Mouse (Mus musculus): ENCODE data around the gene Lrrc2. TPM values are rescaled to one million over a fixed set of nuclear protein-coding genes. Genes with fewer than 3 reads are reported as not detected.

Lrrc2 gene
- polyA plus RNA-seq (2015; fragmentation: Nextera tagmentation; extraction: Ambion mirVana), result 0.39 and 0.59 TPM in 2 replicates

GRCm38 (mm10) chr9:110951397-110951796 lies at the start of gene Lrrc2:
TSS of gene Lrrc2 (plus strand) at chr9:110951545.
- H3K4me1 ChIP-seq, result peaks cover 24% of the 10 kb centered on the region
- no peak within 1 kb of the TSS for H3K4me2 ChIP-seq (replicated peaks)
- no peaks in the 10 kb centered on the region for H3K9me3 ChIP-seq (replicated peaks)
- H3K4me3 ChIP-seq (replicated peaks), result no peak within 1 kb of the TSS
- no peak within 1 kb of the TSS for H3K9ac ChIP-seq
- no peak within 1 kb of the TSS for H3K27ac ChIP-seq (replicated peaks)
- no peak for ATAC-seq (ENCODE audit: insufficient number of reproducible peaks, low FRiP score, low TSS enrichment, low read depth)
- H3K36me3 ChIP-seq, result no peaks in the 10 kb centered on the region
- WGBS, result 82% methylated on average over 11 of the region's 11 CpGs
- peaks cover 51% of the 10 kb centered on the region for H3K27me3 ChIP-seq

DNA sequence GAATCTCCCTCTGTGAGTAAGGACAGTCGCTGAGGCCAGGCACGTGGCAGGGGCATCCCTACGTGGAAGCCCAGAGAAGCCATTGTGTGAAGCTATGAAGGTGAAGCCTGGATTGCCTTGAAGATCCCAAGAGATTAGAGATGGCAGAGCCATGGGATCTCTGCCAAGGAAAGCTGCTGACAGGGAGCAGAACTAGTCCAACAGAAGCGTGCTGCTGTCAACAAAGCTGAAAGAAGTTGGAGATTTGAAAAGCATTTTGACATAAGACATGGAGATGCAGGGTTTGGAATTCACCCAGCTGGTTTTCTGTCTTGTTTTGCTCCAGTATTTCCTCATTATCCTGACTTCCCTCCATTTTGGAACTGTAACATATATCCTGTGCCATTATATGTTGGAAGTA lies 49.1 kb upstream of the Lrrc2 start:
- Histone ChIP-seq H3K27me3 (no peaks in the 10 kb centered on the region), H3K4me1 (no peaks in the 10 kb centered on the region), H3K4me3 (replicated peaks) (no peak overlapping the region), H3K36me3 (no peaks in the 10 kb centered on the region), H3K9ac (no peak overlapping the region), H3K9me3 (replicated peaks) (no peaks in the 10 kb centered on the region), H3K4me2 (replicated peaks) (no peak overlapping the region), H3K27ac (replicated peaks) (no peak overlapping the region)
- WGBS, result 61% methylated on average over 4 of the region's 4 CpGs
- no peak for ATAC-seq (ENCODE audit: insufficient number of reproducible peaks, low FRiP score, low TSS enrichment, low read depth)

DNA sequence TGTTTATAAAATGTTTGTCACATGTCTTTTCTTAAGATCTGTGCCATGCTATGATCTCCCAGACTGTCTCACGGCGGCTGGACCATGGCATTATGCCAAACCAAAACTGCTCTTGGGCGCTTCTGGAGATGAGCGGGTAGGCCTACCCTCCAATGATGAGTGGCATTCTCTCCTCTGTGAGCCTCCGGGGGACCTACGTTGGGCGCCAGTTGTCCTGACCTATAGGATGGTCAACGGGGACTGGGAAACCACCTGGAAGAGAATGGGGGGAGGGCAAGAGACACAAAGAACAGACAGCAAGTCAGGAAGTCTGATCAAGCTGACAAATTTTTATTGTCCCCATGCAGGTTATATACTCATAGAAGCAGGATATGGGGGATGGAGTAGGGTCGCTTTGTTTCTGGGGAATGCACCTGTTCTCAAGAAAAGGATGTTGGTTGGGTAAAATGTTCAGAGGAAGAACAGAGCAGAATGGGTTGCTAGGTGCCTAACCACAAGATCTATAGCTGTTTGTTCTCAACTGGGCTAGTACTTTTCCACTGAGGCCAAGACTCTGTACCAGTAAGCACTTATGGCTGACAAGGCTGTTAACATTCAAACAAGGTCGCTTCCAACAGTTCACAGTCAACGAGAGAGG lies 44.0 kb upstream of the Lrrc2 start:
- Histone ChIP-seq H3K9me3 (replicated peaks) (no peaks in the 10 kb centered on the region), H3K4me1 (0 out of 2 replicates have a peak, but pooled peaks cover 4% of the 10 kb centered on the region), H3K36me3 (no peaks in the 10 kb centered on the region), H3K27ac (replicated peaks) (no peak overlapping the region), H3K4me2 (replicated peaks) (no peak overlapping the region), H3K27me3 (no peaks in the 10 kb centered on the region), H3K9ac (no peak overlapping the region), H3K4me3 (replicated peaks) (no peak overlapping the region)
- WGBS, result 88% methylated on average over 11 of the region's 11 CpGs
- ATAC-seq (ENCODE audit: insufficient number of reproducible peaks, low FRiP score, low TSS enrichment, low read depth), result no peak

- H3K4me2 ChIP-seq (replicated peaks), result no peak overlapping the region
- no peak overlapping the region for H3K27ac ChIP-seq (replicated peaks)
- H3K4me3 ChIP-seq (replicated peaks), result no peak overlapping the region
- 0 out of 2 replicates have a peak, but pooled peaks cover 4% of the 10 kb centered on the region for H3K4me1 ChIP-seq
- H3K36me3 ChIP-seq, result no peaks in the 10 kb centered on the region
- no peaks in the 10 kb centered on the region for H3K27me3 ChIP-seq
- no peaks in the 10 kb centered on the region for H3K9me3 ChIP-seq (replicated peaks)
- no peak for ATAC-seq (ENCODE audit: insufficient number of reproducible peaks, low FRiP score, low TSS enrichment, low read depth)
- WGBS, result 77% methylated on average over 4 of the region's 4 CpGs
- no peak overlapping the region for H3K9ac ChIP-seq
These were observed 43.3 kb upstream of the Lrrc2 start for GRCm38 (mm10) chr9:110907838-110908630.

GRCm38 (mm10) chr9:110908631-110909016 lies 42.7 kb upstream of the Lrrc2 start:
- Histone ChIP-seq H3K36me3 (no peaks in the 10 kb centered on the region), H3K4me1 (0 out of 2 replicates have a peak, but pooled peaks cover 4% of the 10 kb centered on the region), H3K4me2 (replicated peaks) (no peak overlapping the region), H3K9me3 (replicated peaks) (no peaks in the 10 kb centered on the region), H3K9ac (no peak overlapping the region), H3K27ac (replicated peaks) (no peak overlapping the region), H3K4me3 (replicated peaks) (no peak overlapping the region), H3K27me3 (no peaks in the 10 kb centered on the region)
- ATAC-seq (ENCODE audit: insufficient number of reproducible peaks, low FRiP score, low TSS enrichment, low read depth), result no peak
- 90% methylated on average over 3 of the region's 3 CpGs for WGBS

DNA sequence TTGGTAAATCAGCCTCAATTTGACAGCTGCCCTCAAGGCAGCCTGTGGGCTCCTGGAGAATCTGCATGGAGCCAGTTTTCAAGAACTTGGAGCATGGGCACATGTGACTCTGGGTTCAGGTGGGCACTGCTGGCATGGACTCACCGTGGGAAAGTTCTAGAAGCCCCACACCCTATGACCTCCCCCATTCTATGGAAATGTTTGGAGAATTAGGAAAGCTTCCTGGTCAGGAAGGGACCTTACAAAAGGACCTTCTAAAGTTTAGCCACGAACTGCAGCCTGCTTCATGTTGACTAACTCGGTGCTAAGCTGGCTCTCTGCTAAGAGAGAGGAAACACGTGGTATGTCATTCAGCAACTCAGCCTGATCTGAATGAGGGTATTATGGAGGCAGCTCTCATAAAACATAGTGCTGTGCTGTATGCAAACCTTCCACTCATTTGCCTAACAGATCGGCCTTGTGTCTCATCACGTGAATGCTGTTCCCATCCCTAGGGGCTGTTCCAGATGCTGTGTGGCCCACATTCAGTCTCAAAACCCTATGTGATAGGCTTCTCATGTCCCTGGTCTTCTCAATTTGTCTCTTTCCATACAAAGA lies 41.9 kb upstream of the Lrrc2 start:
- Histone ChIP-seq H3K27ac (replicated peaks) (no peak overlapping the region), H3K4me2 (replicated peaks) (no peak overlapping the region), H3K4me3 (replicated peaks) (no peak overlapping the region), H3K36me3 (no peaks in the 10 kb centered on the region), H3K4me1 (0 out of 2 replicates have a peak, but pooled peaks cover 4% of the 10 kb centered on the region), H3K9ac (no peak overlapping the region), H3K27me3 (no peaks in the 10 kb centered on the region), H3K9me3 (replicated peaks) (no peaks in the 10 kb centered on the region)
- no peak for ATAC-seq (ENCODE audit: insufficient number of reproducible peaks, low FRiP score, low TSS enrichment, low read depth)
- 61% methylated on average over 6 of the region's 6 CpGs for WGBS

- Histone ChIP-seq H3K4me1 (peaks cover 26% of the 10 kb centered on the region), H3K36me3 (no peaks in the 10 kb centered on the region), H3K4me3 (replicated peaks) (no peak overlapping the region), H3K4me2 (replicated peaks) (no peak overlapping the region), H3K27me3 (no peaks in the 10 kb centered on the region), H3K9ac (no peak overlapping the region), H3K9me3 (replicated peaks) (no peaks in the 10 kb centered on the region), H3K27ac (replicated peaks) (no peak overlapping the region)
- 57% methylated on average over 21 of the region's 21 CpGs for WGBS
- no peak for ATAC-seq (ENCODE audit: insufficient number of reproducible peaks, low FRiP score, low TSS enrichment, low read depth)
These were observed 36.6 kb upstream of the Lrrc2 start for GRCm38 (mm10) chr9:110914631-110915236.

GRCm38 (mm10) chr9:110915466-110915865 lies 35.9 kb upstream of the Lrrc2 start:
- Histone ChIP-seq H3K36me3 (no peaks in the 10 kb centered on the region), H3K9me3 (replicated peaks) (no peaks in the 10 kb centered on the region), H3K27me3 (no peaks in the 10 kb centered on the region), H3K4me3 (replicated peaks) (no peak overlapping the region), H3K9ac (no peak overlapping the region), H3K4me1 (peaks cover 26% of the 10 kb centered on the region), H3K27ac (replicated peaks) (peak overlapping the region; percentile 22; the same call in 1 of the 2 replicates), H3K4me2 (replicated peaks) (no peak overlapping the region)
- ATAC-seq (ENCODE audit: insufficient number of reproducible peaks, low FRiP score, low TSS enrichment, low read depth), result no peak
- 56% methylated on average over 8 of the region's 8 CpGs for WGBS

GRCm38 (mm10) chr9:110916786-110917185 lies 34.6 kb upstream of the Lrrc2 start, which contains the start of gene Fam240a:
TSS of gene Fam240a (minus strand) at chr9:110916861.
- 79% methylated on average over 7 of the region's 7 CpGs for WGBS
- Histone ChIP-seq H3K4me2 (replicated peaks) (no peak within 1 kb of the TSS), H3K36me3 (no peaks in the 10 kb centered on the region), H3K4me3 (replicated peaks) (no peak within 1 kb of the TSS), H3K9me3 (replicated peaks) (no peaks in the 10 kb centered on the region), H3K27me3 (no peaks in the 10 kb centered on the region), H3K4me1 (peaks cover 27% of the 10 kb centered on the region), H3K27ac (replicated peaks) (no peak within 1 kb of the TSS; the same call in 1 of the 2 replicates), H3K9ac (no peak within 1 kb of the TSS)
- ATAC-seq (ENCODE audit: insufficient number of reproducible peaks, low FRiP score, low TSS enrichment, low read depth), result no peak

GRCm38 (mm10) chr9:110920665-110921419 lies 30.5 kb upstream of the Lrrc2 start:
- H3K9me3 ChIP-seq (replicated peaks), result no peaks in the 10 kb centered on the region
- no peak overlapping the region for H3K9ac ChIP-seq
- H3K27me3 ChIP-seq, result no peaks in the 10 kb centered on the region
- peaks cover 27% of the 10 kb centered on the region for H3K4me1 ChIP-seq
- 0 out of 2 replicates have a peak overlapping the region, but pooled peaks have one; percentile 8 for H3K4me2 ChIP-seq (replicated peaks)
- H3K27ac ChIP-seq (replicated peaks), result peak overlapping the region; percentile 79
- H3K36me3 ChIP-seq, result no peaks in the 10 kb centered on the region
- 24% methylated on average over 15 of the region's 15 CpGs for WGBS
- H3K4me3 ChIP-seq (replicated peaks), result no peak overlapping the region
- ATAC-seq (ENCODE audit: insufficient number of reproducible peaks, low FRiP score, low TSS enrichment, low read depth), result peak; percentile 71
